Mouse (Mus musculus): ENCODE results near the gene Map6. TPM values are rescaled to one million over a fixed set of nuclear protein-coding genes. Genes with fewer than 3 reads are reported as not detected.

Map6 gene
- polyA plus RNA-seq, 1 experiment from 2014 or later: 127 TPM

DNA sequence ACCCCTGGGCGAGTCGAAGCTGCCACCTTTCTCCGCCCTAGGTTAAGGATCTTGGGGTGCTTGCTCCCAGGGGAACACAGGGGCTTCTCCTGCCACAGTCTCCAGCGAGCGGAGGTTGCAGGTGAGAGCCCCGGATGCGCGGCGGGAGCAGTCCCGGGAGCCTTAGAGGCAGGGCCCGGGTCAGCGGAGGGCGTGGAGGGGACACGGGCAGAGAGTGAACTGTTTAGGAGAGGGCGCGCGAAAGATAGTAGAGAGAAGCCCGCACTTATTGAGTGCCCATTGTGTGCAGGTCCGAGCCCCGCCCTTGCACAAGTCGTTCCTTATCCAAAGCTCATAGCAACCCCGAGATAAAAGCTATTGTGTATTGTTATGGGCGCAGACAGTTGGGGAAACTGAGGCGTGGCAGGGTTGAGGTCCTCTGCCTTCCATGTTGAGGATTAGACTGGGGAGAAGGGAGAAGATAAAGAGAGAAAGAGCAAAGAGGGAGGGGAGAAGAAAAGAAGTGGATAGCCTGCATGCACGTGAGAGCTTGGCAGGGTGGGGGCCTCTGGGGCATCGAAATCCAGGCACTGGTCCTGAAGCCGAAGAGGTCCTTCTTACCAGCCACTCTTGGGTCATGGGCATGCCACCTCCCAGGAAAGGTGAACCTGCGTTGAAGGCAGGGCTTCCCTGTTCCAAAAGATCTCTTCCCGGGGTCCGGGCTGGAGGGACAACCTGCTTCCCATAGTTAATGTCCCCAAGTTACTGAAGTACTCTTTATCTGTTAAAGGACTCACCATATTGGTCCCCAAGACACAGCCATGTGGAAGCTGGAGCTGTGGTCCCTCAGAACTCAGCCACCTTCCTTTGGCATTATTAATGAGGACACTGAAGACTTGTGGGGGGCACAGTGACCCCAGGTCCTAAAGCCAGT, 115.1 kb downstream of the Map6 start:
- H3K4me1 ChIP-seq (ENCODE audit: control insufficient read depth, insufficient read depth, low read depth, low read length): peaks cover 49% of the 10 kb centered on the region

DNA sequence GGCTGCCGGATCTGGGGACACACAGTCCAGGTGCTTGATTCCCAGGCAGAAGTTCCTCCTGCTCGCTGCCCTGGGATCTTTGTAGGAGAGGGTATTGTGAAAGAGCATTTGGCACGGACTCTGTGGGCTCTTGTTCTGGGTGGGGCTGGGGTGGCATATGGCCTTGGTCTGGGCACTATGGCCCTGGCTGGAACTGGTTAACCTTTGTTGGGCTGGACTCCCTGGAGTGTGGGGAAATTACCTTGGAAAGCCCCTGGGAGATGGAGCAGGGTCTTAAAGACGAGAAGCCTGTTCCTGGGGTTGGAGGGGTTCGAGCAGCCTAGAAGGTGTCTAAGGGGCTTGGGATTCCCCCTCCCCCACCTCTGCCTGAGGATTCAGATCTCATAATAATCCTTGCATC, 116.0 kb downstream of the Map6 start:
- no peak for ATAC-seq
- H3K9ac ChIP-seq (ENCODE audit: low read depth, low read length): peak overlapping the region; percentile 87
- peak overlapping the region; percentile 88 for H3K4me3 ChIP-seq (ENCODE audit: low read length)
- WGBS: 43% methylated on average over 5 of the region's 5 CpGs
- H3K36me3 ChIP-seq (ENCODE audit: control insufficient read depth, insufficient read depth, low read length): no peaks in the 10 kb centered on the region
- no peak overlapping the region; the same call in 1 of the 2 replicates for H3K27ac ChIP-seq (ENCODE audit: low read depth, low read length)
- no peaks in the 10 kb centered on the region for H3K27me3 ChIP-seq (replicated peaks; ENCODE audit: control insufficient read depth, insufficient read depth, low read length)
- H3K9me3 ChIP-seq (ENCODE audit: control insufficient read depth, low read length): no peaks in the 10 kb centered on the region
- peak overlapping the region; percentile 92 for H3K4me2 ChIP-seq (ENCODE audit: low read length)
- H3K4me1 ChIP-seq (ENCODE audit: control insufficient read depth, insufficient read depth, low read depth, low read length): peaks cover 49% of the 10 kb centered on the region

More for the DNA sequence above, 115.1 kb downstream of the Map6 start:
- H3K27me3 ChIP-seq (replicated peaks; ENCODE audit: control insufficient read depth, insufficient read depth, low read length): no peaks in the 10 kb centered on the region
- H3K4me2 ChIP-seq (ENCODE audit: low read length): peak overlapping the region; percentile 92
- H3K36me3 ChIP-seq (ENCODE audit: control insufficient read depth, insufficient read depth, low read length): no peaks in the 10 kb centered on the region
- H3K27ac ChIP-seq (ENCODE audit: low read depth, low read length): peak overlapping the region; percentile 92
- WGBS: 8% methylated on average over 29 of the region's 30 CpGs
- H3K4me3 ChIP-seq (ENCODE audit: low read length): peak overlapping the region; percentile 88
- H3K9me3 ChIP-seq (ENCODE audit: control insufficient read depth, low read length): no peaks in the 10 kb centered on the region
- no peak for ATAC-seq
- peak overlapping the region; percentile 87 for H3K9ac ChIP-seq (ENCODE audit: low read depth, low read length)

DNA sequence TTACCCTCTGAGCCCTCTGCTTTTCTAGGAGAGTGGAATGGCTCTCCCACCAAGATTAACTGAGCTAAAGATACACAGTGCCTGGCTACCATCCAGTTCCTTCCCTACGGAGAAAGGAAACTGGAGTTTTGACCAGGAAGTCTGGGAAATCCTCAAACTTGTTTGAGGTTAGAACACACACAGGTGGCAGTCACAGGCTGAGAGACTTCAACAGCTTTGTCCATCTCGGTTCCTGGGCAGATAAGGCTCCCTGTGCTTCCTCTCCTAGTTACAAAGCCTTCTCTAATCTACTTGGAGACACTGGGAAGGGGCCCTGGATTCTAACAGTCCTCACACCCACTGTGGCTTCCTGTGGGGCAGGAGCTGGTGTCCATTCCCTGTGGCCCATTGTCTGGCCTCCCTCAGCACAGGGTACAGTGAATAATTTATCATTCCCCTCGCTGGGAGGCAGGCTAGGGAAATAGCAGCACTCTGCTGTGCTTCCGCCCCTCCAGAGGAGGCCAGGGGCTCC, 116.9 kb downstream of the Map6 start:
- Histone ChIP-seq H3K4me1 (ENCODE audit: control insufficient read depth, insufficient read depth, low read depth, low read length) (peaks cover 46% of the 10 kb centered on the region), H3K27ac (ENCODE audit: low read depth, low read length) (no peak overlapping the region; the same call in 1 of the 2 replicates), H3K36me3 (ENCODE audit: control insufficient read depth, insufficient read depth, low read length) (no peaks in the 10 kb centered on the region), H3K4me2 (ENCODE audit: low read length) (peak overlapping the region; percentile 92), H3K9ac (ENCODE audit: low read depth, low read length) (peak overlapping the region; percentile 87), H3K4me3 (ENCODE audit: low read length) (peak overlapping the region; percentile 88), H3K27me3 (replicated peaks; ENCODE audit: control insufficient read depth, insufficient read depth, low read length) (no peaks in the 10 kb centered on the region), H3K9me3 (ENCODE audit: control insufficient read depth, low read length) (no peaks in the 10 kb centered on the region)
- ATAC-seq: no peak
- 18% methylated on average over 4 of the region's 4 CpGs for WGBS

DNA sequence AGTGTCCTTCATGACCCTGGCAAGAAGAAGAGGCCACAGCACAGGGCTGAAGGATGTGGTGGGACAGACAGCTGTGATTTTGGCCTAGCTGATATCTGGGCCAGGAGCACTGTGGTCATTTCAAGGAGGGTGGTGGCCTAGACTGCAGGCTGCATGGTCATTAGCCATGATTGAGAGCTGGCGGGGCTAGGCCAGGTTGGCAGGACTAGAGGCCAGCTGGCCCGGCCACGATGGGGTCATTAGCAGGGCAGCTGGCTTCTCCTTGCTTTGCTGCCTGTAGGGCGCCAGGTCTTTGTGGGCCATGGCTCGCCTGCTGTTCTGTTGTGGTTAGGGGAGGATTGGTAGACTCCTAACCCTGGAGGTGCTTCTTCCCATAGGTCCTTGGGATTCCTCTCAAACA, 118.8 kb downstream of the Map6 start:
- WGBS: 46% methylated on average over 5 of the region's 5 CpGs
- H3K9ac ChIP-seq (ENCODE audit: low read depth, low read length): peak overlapping the region; percentile 31
- ATAC-seq: no peak
- peaks cover 47% of the 10 kb centered on the region for H3K4me1 ChIP-seq (ENCODE audit: control insufficient read depth, insufficient read depth, low read depth, low read length)
- H3K27me3 ChIP-seq (replicated peaks; ENCODE audit: control insufficient read depth, insufficient read depth, low read length): no peaks in the 10 kb centered on the region
- no peaks in the 10 kb centered on the region for H3K9me3 ChIP-seq (ENCODE audit: control insufficient read depth, low read length)
- H3K4me2 ChIP-seq (ENCODE audit: low read length): no peak overlapping the region; the same call in 1 of the 2 replicates
- no peak overlapping the region for H3K27ac ChIP-seq (ENCODE audit: low read depth, low read length)
- H3K4me3 ChIP-seq (ENCODE audit: low read length): no peak overlapping the region
- H3K36me3 ChIP-seq (ENCODE audit: control insufficient read depth, insufficient read depth, low read length): no peaks in the 10 kb centered on the region

Other genes starting within 250 kb of the Map6 start
- gene Uvrag, start 126.3 kb upstream of the Map6 start, polyA plus RNA-seq (2015; fragmentation: Nextera tagmentation; extraction: Ambion mirVana): 14.4 and 15.3 TPM in 2 replicates
- gene Dgat2, start 84.7 kb upstream of the Map6 start, polyA plus RNA-seq (2015; fragmentation: Nextera tagmentation; extraction: Ambion mirVana): 23.7 and 24.9 TPM in 2 replicates
- gene Mogat2, start 28.8 kb upstream of the Map6 start, polyA plus RNA-seq (2015; fragmentation: Nextera tagmentation; extraction: Ambion mirVana): 0.80 and 1.3 TPM in 2 replicates
- gene Serpinh1, start 85.8 kb downstream of the Map6 start, polyA plus RNA-seq (2015; fragmentation: Nextera tagmentation; extraction: Ambion mirVana): 261 and 355 TPM in 2 replicates
- gene Gdpd5, start 114.0 kb downstream of the Map6 start, polyA plus RNA-seq (2015; fragmentation: Nextera tagmentation; extraction: Ambion mirVana): 36.9 and 43.8 TPM in 2 replicates
- gene Klhl35, start 198.6 kb downstream of the Map6 start, polyA plus RNA-seq (2015; fragmentation: Nextera tagmentation; extraction: Ambion mirVana): 0.54 and 1.6 TPM in 2 replicates
- 398 and 428 TPM in 2 replicates for gene Rps3, start 216.3 kb downstream of the Map6 start, polyA plus RNA-seq (2015; fragmentation: Nextera tagmentation; extraction: Ambion mirVana)